Mouse (Mus musculus): ENCODE measurements around the gene Trip6.

DNA sequence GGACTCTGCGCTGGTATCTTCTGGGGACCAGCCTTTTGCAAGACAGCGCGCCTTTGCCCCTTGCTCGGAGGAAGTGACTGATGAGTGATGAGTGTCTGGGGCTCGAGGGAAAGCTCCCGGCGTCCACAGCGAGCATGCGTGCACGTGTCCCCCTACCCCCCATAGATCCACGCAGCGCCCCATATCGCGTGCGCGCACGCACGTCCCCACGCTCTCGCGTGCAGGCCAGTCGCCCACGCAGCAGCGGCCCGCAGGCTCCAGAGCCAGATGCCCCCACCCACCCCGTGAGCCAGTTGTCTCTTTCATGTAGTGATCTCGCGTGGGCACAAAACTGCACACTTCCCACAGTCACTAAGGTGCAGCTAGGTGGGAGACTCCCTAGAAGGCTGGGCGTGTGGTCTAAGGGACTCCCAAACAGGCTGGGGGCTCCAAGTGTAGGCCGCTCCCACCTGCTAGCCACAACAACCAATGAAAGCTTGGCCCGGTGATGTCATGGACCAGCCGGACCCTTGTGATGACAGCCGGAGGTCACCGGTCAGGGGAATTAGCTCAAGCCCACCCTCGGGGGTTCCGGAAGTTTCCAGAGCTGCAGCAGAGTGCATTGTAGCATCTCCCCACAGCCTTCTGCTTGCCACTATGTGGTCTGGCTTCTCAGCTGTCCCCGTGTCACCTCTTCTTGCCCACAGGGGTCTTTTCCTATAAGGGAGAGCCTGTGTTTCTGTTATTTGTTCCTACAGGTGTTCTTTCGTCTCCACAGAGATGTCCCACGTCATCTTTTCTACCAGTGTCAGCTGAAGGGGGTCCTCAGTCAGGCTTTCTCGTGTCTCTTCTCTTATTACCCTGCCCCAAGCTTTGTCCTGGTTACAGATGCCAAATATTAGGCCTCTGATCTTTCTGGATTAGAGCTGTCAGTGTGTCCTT is 26.9 kb downstream of the Trip6 start, which contains the start of gene Ache:
- TF ChIP-seq HCFC1 (IDR thresholded peaks at IDR 0.05; ENCODE audit: borderline replicate concordance, insufficient read depth, low read length) (no peak), ZC3H11A (IDR thresholded peaks at IDR 0.05; ENCODE audit: borderline replicate concordance, low read depth, low read length) (no peak), ZNF384 (IDR thresholded peaks at IDR 0.05; ENCODE audit: low read depth, low read length) (no peak), MAFK (IDR thresholded peaks at IDR 0.05; ENCODE audit: insufficient read depth, low read depth, low read length) (no peak), CHD2 (IDR thresholded peaks at IDR 0.05; ENCODE audit: low read depth, low read length) (no peak)

All from ES-E14 (cell line).